Mouse (Mus musculus) lung, adult 2 months (tissue): ENCODE measurements around the gene Fads6. TPM values are rescaled to one million over a fixed set of nuclear protein-coding genes. Genes with fewer than 3 reads are reported as not detected.

Experiments used
- DNase-seq: peaks from one replicate; pipeline ENCODE4 v3.0.0; 2022
- H3K4me1 ChIP-seq: fragments of 200-500 bp; 2 replicates; pipeline ENCODE4 v1.6.1; 2011; ENCODE audit warnings: low read length; ENCODE audit not compliant: control insufficient read depth, insufficient read depth
- H3K4me3 ChIP-seq: fragments of 200-500 bp; replicated peaks from 2 replicates; pipeline ENCODE3; 2011; ENCODE audit warnings: low read depth, mild to moderate bottlenecking, control low read depth, low read length; ENCODE audit errors: extremely low read depth
- CTCF ChIP-seq: fragments of 200-500 bp; IDR thresholded peaks from 2 replicates; pipeline ENCODE4 v1.5.1; 2011; ENCODE audit warnings: mild to moderate bottlenecking, low read length, control low read depth; ENCODE audit not compliant: insufficient read depth
- POLR2A ChIP-seq: fragments of 200-500 bp; IDR thresholded peaks from 2 replicates; pipeline ENCODE4 v1.6.1; 2011; ENCODE audit warnings: low read depth, mild to moderate bottlenecking, control low read depth, low read length, borderline replicate concordance; ENCODE audit errors: extremely low read depth
- WGBS: fragments of 180-500 bp; shearing (Covaris S2); methylation state at CpG from one replicate; pipeline ENCODE4 v1.1.7; 2018; 5-methylcytosine and 5-hydroxymethylcytosine counted together
- polyA plus RNA-seq: library from polyadenylated mRNA; depleted of rRNA; stranded (reverse); fragments of >200 nt; gene quantifications from 2 replicates; pipeline ENCODE4 v1.2.3, GENCODE M21; 2012

Gene Fads6
- polyA plus RNA-seq, 1 experiment: 3.8 TPM

DNA sequence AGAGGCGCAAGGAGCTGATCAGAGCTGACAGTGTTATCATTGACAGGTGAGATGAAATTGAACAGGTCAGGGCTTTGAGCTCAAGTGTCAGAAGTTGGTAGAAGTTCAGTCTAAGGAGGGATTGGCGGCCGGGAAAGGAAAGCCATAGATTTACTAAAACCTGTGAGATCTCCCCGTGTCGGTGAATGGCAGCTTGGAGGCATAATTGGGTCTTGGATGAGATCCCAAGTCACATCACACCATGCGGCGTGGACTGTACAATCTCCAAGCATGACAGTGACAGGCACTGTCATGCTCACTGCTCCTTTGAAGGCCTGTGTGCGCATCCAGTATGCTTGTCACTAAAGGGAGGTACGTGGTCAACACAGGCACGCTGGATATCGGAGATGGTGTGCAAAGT, 34.5 kb downstream of the Fads6 start:
- no peak for DNase-seq
- TF ChIP-seq POLR2A (no peak), CTCF (no peak)
- H3K4me3 ChIP-seq: no peak overlapping the region
- WGBS: 76% methylated on average over 11 of the region's 11 CpGs
- H3K4me1 ChIP-seq: no peaks in the 10 kb centered on the region

- H3K4me1 ChIP-seq: no peaks in the 10 kb centered on the region
- WGBS: 35% methylated on average over 4 of the region's 4 CpGs
- H3K4me3 ChIP-seq: no peak overlapping the region
- no peak for DNase-seq
- TF ChIP-seq POLR2A (no peak), CTCF (no peak)
Measured at GRCm38 (mm10) chr11:115259134-115259533, 38.3 kb downstream of the Fads6 start.

- 23% methylated on average over 59 of the region's 59 CpGs for WGBS
- no peak for DNase-seq
Measured at GRCm38 (mm10) chr11:115257775-115258510, 39.5 kb downstream of the Fads6 start.

DNA sequence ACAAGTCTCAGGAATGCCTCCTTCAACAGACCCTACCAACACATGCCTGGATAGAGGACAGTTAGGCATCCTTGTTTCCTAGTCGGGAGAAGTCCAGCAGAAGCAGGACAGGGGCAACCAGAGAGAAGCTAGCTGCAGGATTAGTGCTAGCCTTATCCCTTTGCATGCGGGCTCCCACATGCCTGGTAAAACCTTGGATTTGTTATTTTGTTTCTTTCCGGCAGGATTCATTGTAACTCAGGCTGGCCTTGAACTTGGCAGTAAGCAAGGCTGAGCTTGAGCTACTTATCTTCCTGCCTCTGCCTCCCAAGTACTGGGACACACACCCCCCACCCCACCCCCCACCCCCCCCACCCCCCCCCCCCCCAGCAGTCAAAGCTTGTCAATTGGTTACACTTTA, 46.2 kb downstream of the Fads6 start:
- TF ChIP-seq CTCF (no peak), POLR2A (no peak)
- no peak for DNase-seq
- Histone ChIP-seq H3K4me1 (0 out of 2 replicates have a peak, but pooled peaks cover 3% of the 10 kb centered on the region), H3K4me3 (no peak overlapping the region)
- 65% methylated on average over 3 of the region's 3 CpGs for WGBS

More at GRCm38 (mm10) chr11:115257775-115258510, 39.5 kb downstream of the Fads6 start:
- no peak overlapping the region for H3K4me3 ChIP-seq
- TF ChIP-seq POLR2A (no peak), CTCF (no peak)
- no peaks in the 10 kb centered on the region for H3K4me1 ChIP-seq

- no peak for TF ChIP-seq CTCF
- TF ChIP-seq POLR2A: no peak
- WGBS: 8% methylated on average over 36 of the region's 36 CpGs
Measured at GRCm38 (mm10) chr11:115250405-115251090, 46.9 kb downstream of the Fads6 start.

DNA sequence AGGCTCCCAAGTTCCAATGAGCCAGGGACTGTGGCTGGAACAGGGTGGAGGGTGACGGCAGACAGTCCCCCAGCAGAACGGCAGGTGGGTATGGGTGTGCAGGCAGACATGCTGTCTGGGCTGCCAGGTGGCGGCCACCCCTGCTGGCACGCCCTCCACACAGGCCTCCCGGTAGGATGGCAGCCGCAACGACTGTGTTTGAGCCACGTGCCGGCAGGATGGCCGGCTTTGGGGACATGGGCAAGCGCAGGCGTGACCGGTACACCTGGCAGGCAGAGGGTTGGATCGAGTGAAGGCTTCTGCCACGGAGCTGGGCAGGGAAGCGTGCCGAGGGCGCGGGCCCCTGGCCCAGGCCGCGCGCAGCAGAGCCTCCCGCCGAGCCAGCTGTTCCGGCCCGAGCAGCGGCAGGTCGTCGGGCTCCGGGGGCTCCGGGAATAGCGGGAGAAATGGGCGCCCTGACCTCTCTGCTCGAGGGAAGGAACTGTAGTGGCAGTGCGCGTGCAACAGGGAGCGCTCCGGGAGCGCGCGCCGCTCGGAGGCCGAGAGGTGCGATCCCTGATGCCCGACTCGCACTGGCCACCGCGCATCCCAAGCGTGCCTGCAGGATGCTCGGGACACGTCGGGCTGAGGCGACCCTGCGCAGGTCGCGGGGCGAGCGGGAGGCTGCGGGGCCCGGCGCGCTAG, 47.6 kb downstream of the Fads6 start:
- Histone ChIP-seq H3K4me1 (0 out of 2 replicates have a peak, but pooled peaks cover 3% of the 10 kb centered on the region), H3K4me3 (no peak overlapping the region)
- 4% methylated on average over 63 of the region's 63 CpGs for WGBS
- TF ChIP-seq CTCF (no peak), POLR2A (no peak)
- DNase-seq: no peak

More at GRCm38 (mm10) chr11:115250405-115251090, 46.9 kb downstream of the Fads6 start:
- no peak overlapping the region for H3K4me3 ChIP-seq
- DNase-seq: no peak
- H3K4me1 ChIP-seq: 0 out of 2 replicates have a peak, but pooled peaks cover 3% of the 10 kb centered on the region

DNA sequence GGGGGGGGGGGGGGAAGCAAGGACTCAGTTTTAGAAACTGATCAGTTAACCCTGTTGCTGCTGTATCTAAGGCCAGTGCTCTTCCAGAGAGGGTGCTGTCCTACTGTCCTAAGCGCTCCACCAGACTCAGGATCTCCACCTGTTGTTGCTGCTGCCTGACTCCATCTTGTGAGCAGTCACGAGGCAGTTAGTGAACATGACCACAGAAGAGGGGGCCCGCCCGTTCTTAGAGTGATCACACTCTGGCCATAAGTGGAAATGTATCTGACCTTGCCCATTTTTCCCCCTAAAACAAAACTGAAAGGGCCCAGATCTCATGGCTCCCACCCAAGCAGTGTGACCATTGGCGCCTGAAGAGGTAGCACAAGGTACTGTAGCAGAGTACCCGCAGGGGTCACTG, 49.5 kb downstream of the Fads6 start:
- DNase-seq: no peak
- TF ChIP-seq CTCF (no peak), POLR2A (no peak)
- WGBS: 67% methylated on average over 6 of the region's 6 CpGs
- Histone ChIP-seq H3K4me3 (no peak overlapping the region), H3K4me1 (0 out of 2 replicates have a peak, but pooled peaks cover 3% of the 10 kb centered on the region)

DNA sequence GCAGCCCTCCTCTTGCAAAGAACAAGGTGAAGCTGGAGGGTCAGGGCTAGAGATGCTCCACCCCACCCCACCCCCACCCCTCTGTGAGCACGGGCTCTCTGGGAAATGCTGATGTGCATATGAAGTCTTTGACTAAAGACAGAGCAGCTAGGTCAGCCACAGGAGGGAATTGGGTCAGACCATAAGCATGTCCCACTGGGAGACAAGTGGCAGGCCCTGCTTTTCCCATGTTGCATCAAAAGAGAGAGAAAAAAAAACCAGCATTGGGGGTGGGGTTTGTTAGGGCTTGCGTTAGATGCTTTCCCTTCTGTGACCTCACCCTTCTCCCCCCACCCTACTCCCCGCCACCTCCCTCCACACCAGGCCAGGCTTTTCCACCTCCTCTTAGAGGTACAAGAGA, 50.2 kb downstream of the Fads6 start:
- 0 out of 2 replicates have a peak, but pooled peaks cover 3% of the 10 kb centered on the region for H3K4me1 ChIP-seq
- TF ChIP-seq POLR2A: no peak
- TF ChIP-seq CTCF: no peak
- H3K4me3 ChIP-seq: no peak overlapping the region
- DNase-seq: no peak
- 28% methylated on average over 3 of the region's 3 CpGs for WGBS

GRCm38 (mm10) chr11:115246386-115246785, 51.1 kb downstream of the Fads6 start:
- H3K4me3 ChIP-seq: no peak overlapping the region
- TF ChIP-seq CTCF (no peak), POLR2A (no peak)
- DNase-seq: no peak
- WGBS: 63% methylated on average over 8 of the region's 8 CpGs
- H3K4me1 ChIP-seq: 0 out of 2 replicates have a peak, but pooled peaks cover 3% of the 10 kb centered on the region
